Mouse (Mus musculus) forebrain, postnatal 0 days (tissue): ENCODE measurements around the gene Pde7b. TPM values are rescaled to one million over a fixed set of nuclear protein-coding genes. Genes with fewer than 3 reads are reported as not detected.

Experiments
- ATAC-seq: fragments of 200-750 bp; cut with Nextera tagmentation; 2 replicates; pipeline ENCODE4 v1.8.0; 2017; ENCODE audit warnings: mild to moderate bottlenecking, moderate library complexity
- DNase-seq: peaks from one replicate; pipeline ENCODE4 v3.0.0-alpha.2; 2015
- H3K27ac ChIP-seq: fragments of 300-500 bp; sonication (generic); 2 replicates; pipeline ENCODE4 v1.5.1; 2014; ENCODE audit warnings: low read depth, mild to moderate bottlenecking, antibody characterized with exemption, low read length, moderate library complexity, mixed read lengths
- H3K27me3 ChIP-seq: fragments of 300-500 bp; sonication (generic); 2 replicates; pipeline ENCODE4 v1.6.1; 2014; ENCODE audit warnings: mild to moderate bottlenecking, low read length, mixed read lengths; ENCODE audit not compliant: insufficient read depth
- H3K36me3 ChIP-seq: fragments of 300-500 bp; sonication (generic); 2 replicates; pipeline ENCODE4 v1.6.1; 2014; ENCODE audit warnings: mild to moderate bottlenecking, moderate library complexity; ENCODE audit not compliant: insufficient read depth
- H3K4me1 ChIP-seq: fragments of 300-500 bp; sonication (generic); 2 replicates; pipeline ENCODE4 v1.6.1; 2014; ENCODE audit warnings: antibody characterized with exemption; ENCODE audit not compliant: insufficient read depth
- H3K4me2 ChIP-seq: fragments of 300-500 bp; sonication (generic); 2 replicates; pipeline ENCODE4 v1.6.1; 2014; ENCODE audit warnings: low read depth, mild to moderate bottlenecking, moderate library complexity
- H3K4me3 ChIP-seq: fragments of 300-500 bp; sonication (generic); 2 replicates; pipeline ENCODE4 v1.5.1; 2014; ENCODE audit warnings: low read depth, low read length, mixed read lengths
- H3K9ac ChIP-seq: fragments of 300-500 bp; sonication (generic); 2 replicates; pipeline ENCODE4 v1.6.1; 2014; ENCODE audit warnings: mild to moderate bottlenecking
- H3K9me3 ChIP-seq: fragments of 300-500 bp; sonication (generic); 2 replicates; pipeline ENCODE4 v1.6.1; 2016; ENCODE audit warnings: low read length
- CTCF ChIP-seq: sonication (generic); IDR thresholded peaks from 2 replicates; pipeline ENCODE4 v1.5.1; 2016; ENCODE audit warnings: antibody characterized with exemption, control low read depth, low read depth
- WGBS: fragments of 180-500 bp; shearing (Covaris S2); extraction: QIAGEN DNeasy Blood & Tissue Kit; methylation state at CpG from one replicate; pipeline ENCODE4 v1.1.7; 2014; 5-methylcytosine and 5-hydroxymethylcytosine counted together
- polyA plus RNA-seq: library from polyadenylated mRNA; unstranded; fragments of >200 nt; fragmentation: Nextera tagmentation; extraction: Ambion mirVana; gene quantifications from 2 replicates; pipeline ENCODE4 v1.2.1, GENCODE M21; 2015
- total RNA-seq: library from RNA; depleted of rRNA; stranded (reverse); fragments of >200 nt; gene quantifications from 2 replicates; pipeline ENCODE4 v1.2.3, GENCODE M21; 2014

Pde7b gene
- total and polyA plus RNA-seq, 2 experiments from 2014 or later: 2.4 to 9.4 TPM

DNA sequence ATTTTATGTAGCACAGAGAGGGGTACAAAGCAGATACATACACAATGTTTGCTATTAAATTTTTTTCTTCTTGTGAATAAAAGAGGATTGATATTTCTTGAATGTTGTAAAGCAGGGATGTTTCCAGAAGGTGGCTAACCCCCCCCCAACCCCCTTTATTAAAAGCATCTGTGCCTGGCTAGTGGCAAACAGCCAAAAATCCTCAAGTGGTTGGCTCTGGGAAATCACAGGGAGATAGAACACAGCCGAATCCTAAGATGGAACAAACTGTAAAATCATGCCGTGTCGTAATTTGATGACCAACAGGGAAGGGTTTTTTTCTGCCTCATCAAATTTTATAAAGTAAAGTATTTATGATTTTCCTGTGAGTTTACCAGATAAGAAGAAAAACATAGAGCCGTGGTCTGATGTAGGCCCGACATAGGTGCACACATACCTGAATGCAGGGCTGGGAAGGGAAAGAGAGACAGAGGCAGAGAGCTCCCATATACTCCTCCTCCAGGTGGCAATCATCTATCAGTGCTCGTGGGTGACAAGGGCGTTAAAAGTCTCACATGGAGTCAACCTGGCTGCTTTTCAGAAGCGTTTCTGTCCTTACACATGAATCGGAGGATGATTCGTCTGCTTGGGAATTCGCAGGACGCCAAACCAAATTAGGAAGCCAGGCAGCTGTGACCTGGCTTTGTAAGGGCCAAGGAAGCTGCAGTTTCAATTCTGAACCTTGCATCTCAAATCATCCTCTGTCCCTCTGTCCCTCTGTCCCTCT is 67.4 kb downstream of the Pde7b start:
- ATAC-seq (no peak), DNase-seq (peak; percentile 34)
- TF ChIP-seq CTCF: no peak
- H3K4me1 ChIP-seq: peaks cover 4% of the 10 kb centered on the region; the same call in 1 of the 2 replicates
- H3K27ac ChIP-seq: no peak overlapping the region
- H3K4me3 ChIP-seq: no peak overlapping the region
- no peak overlapping the region for H3K4me2 ChIP-seq
- no peaks in the 10 kb centered on the region for H3K9me3 ChIP-seq
- no peaks in the 10 kb centered on the region for H3K27me3 ChIP-seq
- no peaks in the 10 kb centered on the region for H3K36me3 ChIP-seq
- 68% methylated on average over 12 of the region's 12 CpGs for WGBS
- H3K9ac ChIP-seq: no peak overlapping the region

DNA sequence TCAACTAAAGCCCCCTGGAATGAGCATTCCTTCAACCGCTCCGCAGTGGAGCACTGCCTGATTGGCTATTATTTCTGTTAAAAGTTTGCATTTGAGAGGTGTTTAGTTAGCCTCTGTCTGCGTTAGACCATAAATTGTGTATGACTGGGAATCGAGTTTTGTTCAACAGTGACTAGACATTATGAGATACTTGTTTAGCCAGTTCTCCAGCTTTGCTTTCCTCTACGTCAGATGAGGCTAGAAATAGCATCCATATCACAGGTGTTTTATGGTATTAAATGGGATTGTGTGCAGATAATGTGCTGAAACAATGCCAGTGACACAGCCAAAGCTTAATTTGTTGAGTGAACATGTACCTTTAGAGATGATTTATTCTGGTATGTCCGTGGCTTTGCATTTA is 70.3 kb downstream of the Pde7b start:
- ATAC-seq: no peak

DNA sequence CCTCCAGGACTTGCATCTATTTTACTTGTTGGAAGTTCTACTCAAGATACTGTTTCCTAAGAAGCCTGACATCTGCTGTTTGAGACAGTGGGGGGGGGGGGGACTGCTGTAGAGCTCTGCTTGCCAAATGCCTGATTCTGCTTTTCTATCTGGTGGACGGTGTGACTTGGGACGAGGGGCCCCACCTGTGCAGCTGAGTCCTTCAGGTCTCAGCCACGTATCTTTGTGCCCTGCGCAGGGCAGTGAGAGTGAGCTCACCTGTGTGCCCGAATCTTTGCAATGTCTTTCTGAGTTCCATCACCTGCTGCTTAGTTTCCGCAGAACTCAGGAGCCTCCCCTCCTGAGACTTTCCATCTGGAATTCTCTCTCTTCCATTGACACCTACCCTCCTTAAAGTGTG is 70.7 kb downstream of the Pde7b start:
- Histone ChIP-seq H3K27me3 (no peaks in the 10 kb centered on the region), H3K9me3 (no peaks in the 10 kb centered on the region), H3K27ac (no peak overlapping the region), H3K4me3 (no peak overlapping the region), H3K4me1 (peaks cover 3% of the 10 kb centered on the region; the same call in 1 of the 2 replicates), H3K36me3 (no peaks in the 10 kb centered on the region), H3K4me2 (no peak overlapping the region), H3K9ac (no peak overlapping the region)
- 83% methylated on average over 6 of the region's 6 CpGs for WGBS
- ATAC-seq: no peak
- DNase-seq: no peak
- no peak for TF ChIP-seq CTCF

More for the DNA sequence above, 70.3 kb downstream of the Pde7b start:
- Histone ChIP-seq H3K4me2 (no peak overlapping the region), H3K27me3 (no peaks in the 10 kb centered on the region), H3K9ac (no peak overlapping the region), H3K27ac (no peak overlapping the region), H3K4me1 (peaks cover 4% of the 10 kb centered on the region; the same call in 1 of the 2 replicates), H3K4me3 (no peak overlapping the region), H3K36me3 (no peaks in the 10 kb centered on the region), H3K9me3 (no peaks in the 10 kb centered on the region)
- WGBS: 90% methylated on average over 6 of the region's 6 CpGs
- no peak for DNase-seq
- no peak for TF ChIP-seq CTCF

DNA sequence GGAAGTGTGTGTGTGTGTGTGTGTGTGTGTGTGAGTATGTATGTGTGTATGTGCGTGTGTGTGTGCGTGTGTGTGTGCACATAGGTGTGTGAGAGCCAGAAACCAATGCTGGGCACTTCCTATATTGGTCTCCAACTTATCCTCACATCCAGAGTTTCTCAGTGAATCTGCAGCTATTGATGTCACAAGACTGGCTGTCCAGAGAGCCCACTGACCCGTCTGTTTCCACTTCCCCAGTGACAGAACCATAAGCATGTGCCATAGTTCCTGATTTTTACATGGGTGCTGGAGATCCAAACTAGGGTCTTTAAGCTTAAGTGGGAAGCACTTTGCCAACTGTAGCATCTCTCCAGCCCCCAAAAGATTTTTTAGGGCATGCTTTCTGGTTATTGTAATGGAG is 71.6 kb downstream of the Pde7b start:
- no peak for DNase-seq
- ATAC-seq: no peak
- TF ChIP-seq CTCF: no peak
- 88% methylated on average over 3 of the region's 3 CpGs for WGBS
- H3K27me3 ChIP-seq: no peaks in the 10 kb centered on the region
- H3K4me1 ChIP-seq: no peaks in the 10 kb centered on the region
- no peak overlapping the region for H3K9ac ChIP-seq
- no peak overlapping the region for H3K4me3 ChIP-seq
- no peaks in the 10 kb centered on the region for H3K9me3 ChIP-seq
- no peak overlapping the region for H3K27ac ChIP-seq
- H3K36me3 ChIP-seq: no peaks in the 10 kb centered on the region
- H3K4me2 ChIP-seq: no peak overlapping the region

DNA sequence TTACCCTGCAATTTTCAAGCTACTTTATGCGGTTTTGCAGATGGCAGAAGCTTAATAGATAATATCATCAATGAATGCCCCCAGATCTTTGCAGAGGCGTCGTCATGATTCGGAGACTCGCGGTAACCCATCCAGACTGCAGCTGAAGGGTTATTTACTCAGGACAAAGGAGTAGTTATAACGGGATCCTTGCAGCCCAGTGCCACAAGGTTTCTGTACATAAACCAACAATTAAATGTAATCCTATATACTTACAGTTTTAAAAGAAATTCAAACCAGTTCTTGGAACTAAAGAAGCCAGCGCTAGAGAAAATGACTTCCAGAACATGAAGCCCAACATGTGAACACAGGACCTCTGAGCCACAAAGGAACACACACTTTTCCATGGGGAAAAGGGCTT is 88.5 kb downstream of the Pde7b start:
- no peaks in the 10 kb centered on the region for H3K9me3 ChIP-seq
- H3K27me3 ChIP-seq: no peaks in the 10 kb centered on the region
- DNase-seq (no peak), ATAC-seq (no peak)
- H3K36me3 ChIP-seq: no peaks in the 10 kb centered on the region
- 0 out of 2 replicates have a peak, but pooled peaks cover 3% of the 10 kb centered on the region for H3K4me1 ChIP-seq
- H3K9ac ChIP-seq: no peak overlapping the region
- no peak overlapping the region for H3K27ac ChIP-seq
- no peak overlapping the region for H3K4me2 ChIP-seq
- no peak for TF ChIP-seq CTCF
- H3K4me3 ChIP-seq: no peak overlapping the region
- 63% methylated on average over 8 of the region's 8 CpGs for WGBS

DNA sequence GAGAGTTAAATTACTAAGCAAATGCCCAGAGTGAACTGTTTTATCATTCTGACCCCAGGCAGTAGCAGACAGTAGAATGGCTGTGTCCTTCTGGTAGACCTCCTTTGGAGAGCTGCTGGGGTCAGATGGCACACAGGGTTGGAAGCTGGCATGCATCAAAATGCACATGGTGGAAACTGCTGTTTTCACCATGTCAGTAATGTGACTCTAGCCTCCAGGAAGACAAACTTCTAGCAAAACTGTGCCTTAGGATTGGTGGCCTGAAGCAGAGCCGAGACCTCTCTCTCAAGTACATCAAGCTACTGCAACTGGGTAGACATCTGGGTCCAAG is 91.8 kb downstream of the Pde7b start:
- ATAC-seq (no peak), DNase-seq (no peak)
- no peaks in the 10 kb centered on the region for H3K27me3 ChIP-seq
- H3K4me3 ChIP-seq: no peak overlapping the region
- H3K4me1 ChIP-seq: 0 out of 2 replicates have a peak, but pooled peaks cover 3% of the 10 kb centered on the region
- no peak for TF ChIP-seq CTCF
- H3K4me2 ChIP-seq: no peak overlapping the region
- no peaks in the 10 kb centered on the region for H3K36me3 ChIP-seq
- no peak overlapping the region for H3K27ac ChIP-seq
- 80% methylated on average over 1 of the region's 1 CpGs for WGBS
- no peak overlapping the region for H3K9ac ChIP-seq
- H3K9me3 ChIP-seq: no peaks in the 10 kb centered on the region

DNA sequence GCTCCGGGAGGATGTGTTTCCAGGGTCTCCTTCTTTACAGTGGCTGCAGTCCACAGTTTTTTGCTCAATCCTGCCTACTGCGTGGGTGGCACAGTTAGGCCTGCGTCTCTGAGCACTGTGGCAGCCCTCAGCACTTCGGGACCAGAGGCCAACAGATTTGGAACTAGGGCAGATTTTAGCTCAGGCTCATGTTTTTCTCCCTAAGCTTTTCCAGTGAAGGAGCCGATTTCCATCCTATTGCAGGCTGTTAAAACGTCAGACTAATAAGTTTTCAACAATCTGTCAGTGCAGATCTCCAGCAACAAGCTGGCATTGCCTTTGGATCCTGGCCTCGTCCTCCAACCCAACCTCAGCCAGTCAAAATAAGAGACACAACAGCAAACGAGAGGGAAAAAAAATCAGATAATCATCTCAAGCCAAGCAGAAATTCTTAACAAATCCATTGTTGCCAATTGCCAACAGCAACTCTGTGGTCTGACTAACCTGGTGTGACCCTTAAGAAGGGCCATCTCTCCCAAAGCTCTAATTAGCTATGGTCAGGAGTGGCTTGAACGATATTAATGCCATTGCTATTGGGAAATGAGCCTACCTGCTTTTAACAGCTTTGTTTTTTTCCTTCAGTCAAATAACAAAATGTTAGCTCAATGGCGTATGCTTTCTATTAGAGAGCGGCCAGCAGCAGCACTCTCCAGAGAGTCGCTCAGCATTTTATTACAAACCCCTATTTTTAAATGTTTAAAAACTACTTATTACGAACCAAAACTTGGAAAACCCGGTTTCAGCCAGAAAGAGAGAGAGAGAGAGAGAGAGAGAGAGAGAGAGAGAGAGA is 92.4 kb downstream of the Pde7b start:
- ATAC-seq (peak; percentile 73), DNase-seq (peak; percentile 52)
- no peak overlapping the region for H3K9ac ChIP-seq
- no peak overlapping the region for H3K4me2 ChIP-seq
- H3K27ac ChIP-seq: no peak overlapping the region
- no peak for TF ChIP-seq CTCF
- WGBS: 47% methylated on average over 14 of the region's 14 CpGs
- no peaks in the 10 kb centered on the region for H3K27me3 ChIP-seq
- H3K9me3 ChIP-seq: no peaks in the 10 kb centered on the region
- H3K36me3 ChIP-seq: no peaks in the 10 kb centered on the region
- 0 out of 2 replicates have a peak, but pooled peaks cover 3% of the 10 kb centered on the region for H3K4me1 ChIP-seq
- no peak overlapping the region for H3K4me3 ChIP-seq
